Mouse (Mus musculus) liver, embryonic 16.5 days (tissue): ENCODE measurements at regions not wholly inside any gene's neighbourhood (a gene's known extent, or its start where the extent isn't known, plus 50 kb on each side); places are given as distances from the start of the nearest gene placed in this dataset.
"Not testable (repeated sequence)": the region's sequence is repeated elsewhere in the genome, so short reads cannot be mapped to it uniquely, and the experiment has no call there.

Experiments used
- ATAC-seq: fragments of 200-750 bp; cut with Nextera tagmentation; 2 replicates; pipeline ENCODE4 v1.8.0; 2017; ENCODE audit warnings: low read depth, mild to moderate bottlenecking, moderate number of reproducible peaks, moderate library complexity
- H3K27ac ChIP-seq: fragments of 300-500 bp; sonication (generic); 2 replicates; pipeline ENCODE4 v1.5.1; 2014; ENCODE audit warnings: mild to moderate bottlenecking, low read length
- H3K27me3 ChIP-seq: fragments of 300-500 bp; sonication (generic); 2 replicates; pipeline ENCODE4 v1.6.1; 2014; ENCODE audit warnings: low read depth, low read length, mixed read lengths; ENCODE audit not compliant: control insufficient read depth, insufficient read depth
- H3K36me3 ChIP-seq: fragments of 300-500 bp; sonication (generic); 2 replicates; pipeline ENCODE4 v1.6.1; 2014; ENCODE audit warnings: mild to moderate bottlenecking; ENCODE audit not compliant: control insufficient read depth, insufficient read depth
- H3K4me1 ChIP-seq: fragments of 300-500 bp; sonication (generic); 2 replicates; pipeline ENCODE4 v1.6.1; 2014; ENCODE audit warnings: low read depth, low read length, mixed read lengths; ENCODE audit not compliant: control insufficient read depth
- H3K4me2 ChIP-seq: fragments of 300-500 bp; sonication (generic); 2 replicates; pipeline ENCODE4 v1.6.1; 2014; ENCODE audit warnings: low read depth, low read length, mixed read lengths
- H3K4me3 ChIP-seq: fragments of 300-500 bp; sonication (generic); 2 replicates; pipeline ENCODE4 v1.5.1; 2014; ENCODE audit warnings: low read depth, mild to moderate bottlenecking, low read length
- H3K9ac ChIP-seq: fragments of 300-500 bp; sonication (generic); 2 replicates; pipeline ENCODE4 v1.6.1; 2014; ENCODE audit warnings: low read depth, low read length
- H3K9me3 ChIP-seq: fragments of 300-500 bp; sonication (generic); replicated peaks from 2 replicates; pipeline ENCODE4 v1.6.1; 2016; ENCODE audit warnings: low read length; ENCODE audit not compliant: control insufficient read depth
- WGBS: fragments of 180-500 bp; shearing (Covaris S2); extraction: QIAGEN DNeasy Blood & Tissue Kit; methylation state at CpG from one replicate; pipeline ENCODE4 v1.1.7; 2014; ENCODE audit not compliant: insufficient replicate concordance; 5-methylcytosine and 5-hydroxymethylcytosine counted together

DNA sequence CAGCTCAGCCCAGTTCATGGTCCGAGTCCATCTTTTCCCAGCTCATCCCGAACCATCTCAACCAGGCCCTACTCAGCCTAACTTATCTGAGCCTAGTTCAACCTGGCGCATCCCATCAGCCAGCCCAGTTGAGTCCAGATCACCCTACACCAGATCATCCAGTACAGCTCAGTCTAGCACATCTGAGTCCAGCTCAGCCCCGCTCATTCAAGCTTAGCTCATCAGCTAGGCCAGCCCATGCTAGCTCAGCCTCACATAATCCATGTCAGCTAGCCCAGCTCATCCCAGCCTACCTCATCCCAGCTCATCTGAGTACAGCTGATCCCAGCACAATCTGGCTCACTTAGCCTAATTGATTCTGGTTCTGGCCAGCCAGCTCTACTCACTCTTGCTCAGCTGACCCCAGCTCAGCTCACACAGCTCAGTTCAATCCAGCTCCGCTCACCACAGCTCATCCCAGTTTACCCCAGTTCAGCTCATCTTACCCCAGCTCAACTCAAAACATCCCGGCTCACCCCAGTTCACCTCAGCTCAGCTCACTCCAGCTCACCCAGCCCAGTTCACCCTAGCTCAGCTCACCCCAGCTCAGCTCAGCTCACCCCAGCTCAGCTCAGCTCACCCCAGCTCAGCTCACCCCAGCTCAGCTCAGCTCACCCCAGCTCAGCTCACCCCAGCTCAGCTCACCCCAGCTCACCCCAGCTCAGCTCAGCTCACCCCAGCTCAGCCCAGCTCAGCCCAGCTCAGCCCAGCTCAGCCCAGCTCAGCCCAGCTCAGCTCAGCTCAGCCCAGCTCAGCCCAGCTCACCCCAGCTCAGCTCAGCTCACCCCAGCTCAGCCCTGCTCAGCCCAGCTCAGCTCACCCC, 65.3 kb upstream of the Adam6b start:
- no peak overlapping the region for H3K27ac ChIP-seq
- no peaks in the 10 kb centered on the region for H3K9me3 ChIP-seq
- H3K9ac ChIP-seq = no peak overlapping the region
- 65% methylated on average over 6 of the region's 6 CpGs for WGBS
- no peaks in the 10 kb centered on the region for H3K36me3 ChIP-seq
- no peaks in the 10 kb centered on the region for H3K27me3 ChIP-seq
- no peaks in the 10 kb centered on the region for H3K4me1 ChIP-seq
- H3K4me3 ChIP-seq = no peak overlapping the region
- ATAC-seq = no peak
- H3K4me2 ChIP-seq = no peak overlapping the region

DNA sequence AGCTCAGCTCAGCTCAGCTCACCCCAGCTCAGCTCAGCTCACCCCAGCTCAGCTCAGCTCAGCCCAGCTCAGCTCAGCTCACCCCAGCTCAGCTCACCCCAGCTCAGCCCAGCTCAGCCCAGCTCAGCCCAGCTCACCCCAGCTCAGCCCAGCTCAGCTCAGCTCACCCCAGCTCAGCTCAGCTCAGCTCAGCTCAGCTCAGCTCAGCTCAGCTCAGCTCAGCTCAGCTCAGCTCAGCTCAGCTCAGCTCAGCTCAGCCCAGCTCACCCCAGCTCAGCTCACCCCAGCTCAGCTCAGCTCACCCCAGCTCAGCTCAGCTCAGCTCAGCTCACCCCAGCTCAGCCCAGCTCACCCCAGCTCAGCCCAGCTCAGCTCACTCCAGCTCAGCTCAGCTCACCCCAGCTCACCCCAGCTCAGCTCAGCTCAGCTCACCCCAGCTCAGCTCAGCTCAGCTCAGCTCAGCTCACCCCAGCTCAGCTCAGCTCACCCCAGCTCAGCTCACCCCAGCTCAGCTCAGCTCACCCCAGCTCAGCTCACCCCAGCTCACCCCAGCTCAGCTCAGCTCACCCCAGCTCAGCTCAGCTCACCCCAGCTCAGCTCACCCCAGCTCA, 64.6 kb upstream of the Adam6b start:
- not testable (repeated sequence) for H3K4me2 ChIP-seq, H3K9ac ChIP-seq, H3K4me3 ChIP-seq, H3K36me3 ChIP-seq, ATAC-seq, H3K27ac ChIP-seq, H3K4me1 ChIP-seq, H3K9me3 ChIP-seq, H3K27me3 ChIP-seq

DNA sequence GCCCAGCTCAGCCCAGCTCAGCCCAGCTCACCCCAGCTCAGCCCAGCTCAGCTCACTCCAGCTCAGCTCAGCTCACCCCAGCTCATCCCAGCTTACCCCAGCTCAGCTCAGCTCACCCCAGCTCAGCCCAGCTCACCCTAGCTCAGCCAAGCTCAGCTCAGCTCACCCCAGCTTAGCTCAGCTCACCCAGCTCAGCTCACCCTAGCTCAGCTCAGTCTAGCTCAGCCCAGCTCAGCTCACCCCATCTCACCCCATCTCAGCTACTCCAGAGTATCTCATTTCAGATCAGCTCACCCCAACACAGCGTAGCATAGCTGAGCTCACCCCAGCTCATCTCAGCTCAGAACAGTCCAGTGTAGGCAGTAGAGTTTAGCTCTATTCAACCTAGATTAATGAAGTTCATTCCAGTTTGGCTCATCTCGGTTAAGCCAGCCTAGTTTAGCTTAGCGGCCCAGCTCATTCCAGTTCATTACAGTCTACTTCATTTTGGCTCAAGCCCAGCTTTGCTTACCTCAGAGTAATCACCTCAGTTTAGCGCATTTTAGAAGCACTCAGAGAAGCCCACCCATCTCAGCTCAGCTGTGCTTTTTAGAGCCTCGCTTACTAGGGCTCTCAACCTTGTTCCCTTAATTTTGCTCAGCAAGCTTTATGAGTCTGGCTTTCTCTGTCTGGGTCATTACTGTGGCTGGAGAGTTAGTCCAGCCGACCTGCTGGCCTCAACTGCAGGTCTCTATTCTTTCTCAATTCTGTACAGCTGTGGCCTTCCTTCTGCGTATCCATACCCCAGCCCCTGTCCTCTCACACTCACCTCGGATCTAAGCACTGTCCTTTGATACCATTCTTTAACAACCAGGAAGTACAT, 63.9 kb upstream of the Adam6b start:
- no peak for ATAC-seq
- Histone ChIP-seq H3K9me3 (no peaks in the 10 kb centered on the region), H3K9ac (no peak overlapping the region), H3K4me2 (no peak overlapping the region), H3K4me3 (no peak overlapping the region), H3K4me1 (no peaks in the 10 kb centered on the region), H3K36me3 (no peaks in the 10 kb centered on the region), H3K27me3 (no peaks in the 10 kb centered on the region), H3K27ac (no peak overlapping the region)
- 56% methylated on average over 8 of the region's 8 CpGs for WGBS

DNA sequence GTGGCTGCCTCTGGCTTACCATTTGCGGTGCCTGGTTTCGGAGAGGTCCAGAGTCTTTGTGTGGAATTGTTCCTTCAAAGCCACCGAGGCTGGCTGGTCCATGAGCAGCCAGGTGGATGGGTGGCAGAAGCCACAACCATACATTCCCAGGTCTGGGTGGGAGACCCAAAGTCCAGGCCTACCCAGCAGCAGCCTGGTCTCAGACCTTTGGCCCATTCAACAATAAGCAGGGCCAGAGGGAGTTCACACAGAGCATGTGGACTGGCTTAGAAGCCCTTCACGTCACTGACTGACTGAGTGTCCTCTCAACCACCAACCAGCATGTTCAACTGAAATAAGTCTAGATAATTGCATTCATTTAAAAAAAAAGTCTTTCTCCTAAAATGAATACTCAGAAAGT, 62.7 kb upstream of the Adam6b start:
- Histone ChIP-seq H3K36me3 (no peaks in the 10 kb centered on the region), H3K4me1 (no peaks in the 10 kb centered on the region), H3K4me3 (no peak overlapping the region), H3K9me3 (no peaks in the 10 kb centered on the region), H3K27me3 (no peaks in the 10 kb centered on the region), H3K9ac (no peak overlapping the region), H3K4me2 (no peak overlapping the region), H3K27ac (no peak overlapping the region)
- 58% methylated on average over 4 of the region's 4 CpGs for WGBS
- ATAC-seq = no peak

DNA sequence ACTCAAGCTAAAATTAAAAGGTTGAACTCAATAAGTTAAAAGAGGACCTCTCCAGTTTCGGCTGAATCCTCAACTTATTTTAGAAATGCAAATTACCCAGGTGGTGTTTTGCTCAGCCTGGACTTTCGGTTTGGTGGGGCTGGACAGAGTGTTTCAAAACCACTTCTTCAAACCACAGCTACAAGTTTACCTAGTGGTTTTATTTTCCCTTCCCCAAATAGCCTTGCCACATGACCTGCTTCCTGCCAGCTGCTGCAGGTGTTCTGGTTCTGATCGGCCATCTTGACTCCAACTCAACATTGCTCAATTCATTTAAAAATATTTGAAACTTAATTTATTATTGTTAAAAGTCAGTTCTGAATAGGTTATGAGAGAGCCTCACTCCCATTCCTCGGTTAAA, 62.0 kb upstream of the Adam6b start:
- 26% methylated on average over 4 of the region's 4 CpGs for WGBS
- Histone ChIP-seq H3K9ac (no peak overlapping the region), H3K36me3 (no peaks in the 10 kb centered on the region), H3K9me3 (no peaks in the 10 kb centered on the region), H3K4me3 (no peak overlapping the region), H3K27ac (no peak overlapping the region), H3K4me2 (no peak overlapping the region), H3K27me3 (no peaks in the 10 kb centered on the region), H3K4me1 (no peaks in the 10 kb centered on the region)
- no peak for ATAC-seq

DNA sequence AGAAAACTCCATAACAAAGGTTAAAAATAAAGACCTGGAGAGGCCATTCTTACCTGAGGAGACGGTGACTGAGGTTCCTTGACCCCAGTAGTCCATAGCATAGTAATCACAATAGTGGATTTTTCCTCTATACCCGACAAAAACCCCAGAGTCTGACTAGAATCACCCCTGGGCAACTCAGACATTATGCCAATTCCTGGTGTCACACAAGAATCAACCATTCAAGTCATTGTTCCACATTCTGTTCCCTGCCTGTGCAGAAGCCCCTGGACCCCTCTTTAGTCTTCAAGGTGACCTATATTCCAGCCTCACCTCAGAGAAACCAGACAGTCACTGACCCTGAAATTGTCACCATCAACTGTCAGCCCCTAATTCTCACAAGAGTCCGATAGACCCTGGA, 60.9 kb upstream of the Adam6b start:
- no peaks in the 10 kb centered on the region for H3K27me3 ChIP-seq
- H3K36me3 ChIP-seq = no peaks in the 10 kb centered on the region
- no peak overlapping the region for H3K4me2 ChIP-seq
- no peak for ATAC-seq
- no peak overlapping the region for H3K4me3 ChIP-seq
- no peak overlapping the region for H3K27ac ChIP-seq
- WGBS = 52% methylated on average over 3 of the region's 3 CpGs
- H3K9me3 ChIP-seq = no peaks in the 10 kb centered on the region
- H3K4me1 ChIP-seq = no peaks in the 10 kb centered on the region
- no peak overlapping the region for H3K9ac ChIP-seq

DNA sequence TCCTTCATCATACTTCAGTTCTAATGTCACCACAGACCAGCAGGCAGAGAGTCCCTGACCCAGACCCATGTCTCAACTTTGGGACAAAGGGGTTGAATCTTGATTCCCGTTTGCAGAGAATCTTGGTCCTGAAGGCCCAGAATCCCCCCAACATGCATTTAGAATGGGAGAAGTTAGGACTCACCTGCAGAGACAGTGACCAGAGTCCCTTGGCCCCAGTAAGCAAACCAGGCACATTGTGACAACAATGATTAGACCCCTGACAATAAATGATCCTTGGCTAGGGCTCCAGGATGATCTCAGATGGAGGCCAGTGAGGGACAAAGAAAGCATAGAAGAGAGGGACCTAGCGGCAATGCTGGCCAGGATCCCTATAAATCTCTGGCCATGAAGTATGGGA, 60.4 kb upstream of the Adam6b start:
- H3K4me1 ChIP-seq = no peaks in the 10 kb centered on the region
- H3K4me2 ChIP-seq = no peak overlapping the region
- no peak for ATAC-seq
- H3K27me3 ChIP-seq = no peaks in the 10 kb centered on the region
- H3K9me3 ChIP-seq = no peaks in the 10 kb centered on the region
- WGBS = 56% methylated on average over 2 of the region's 2 CpGs
- no peak overlapping the region for H3K4me3 ChIP-seq
- no peak overlapping the region for H3K9ac ChIP-seq
- no peak overlapping the region for H3K27ac ChIP-seq
- H3K36me3 ChIP-seq = no peaks in the 10 kb centered on the region

DNA sequence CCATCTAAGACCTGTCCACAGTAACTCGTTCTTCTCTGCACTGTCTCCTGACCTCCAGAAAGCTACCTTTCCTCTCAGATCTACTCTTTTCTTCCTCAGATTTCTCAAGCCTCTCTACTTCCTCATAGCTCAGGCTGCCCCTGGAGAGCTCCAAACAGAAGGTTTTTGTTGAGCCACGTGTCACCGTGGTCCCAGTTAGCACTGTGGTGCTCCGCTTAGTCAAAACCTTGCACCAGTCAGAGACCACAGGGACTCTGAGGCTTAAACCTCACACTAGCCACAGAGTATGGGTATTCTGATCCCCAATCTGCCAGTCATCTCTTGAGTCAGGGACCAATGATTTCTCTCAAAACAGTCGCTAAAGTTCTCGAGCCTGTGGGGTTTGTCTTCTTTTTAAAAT, 59.0 kb upstream of the Adam6b start:
- ATAC-seq = no peak
- Histone ChIP-seq H3K27ac (no peak overlapping the region), H3K4me3 (no peak overlapping the region), H3K36me3 (no peaks in the 10 kb centered on the region), H3K9ac (no peak overlapping the region), H3K4me2 (no peak overlapping the region), H3K27me3 (no peaks in the 10 kb centered on the region), H3K9me3 (no peaks in the 10 kb centered on the region), H3K4me1 (no peaks in the 10 kb centered on the region)
- WGBS = 40% methylated on average over 6 of the region's 6 CpGs
